Mouse (Mus musculus) lung, adult 2 months (tissue): ENCODE data around the gene Naaa.

ENCODE experiments used
- CTCF ChIP-seq: fragments of 200-500 bp; IDR thresholded peaks from 2 replicates; pipeline ENCODE4 v1.5.1; 2011; ENCODE audit warnings: mild to moderate bottlenecking, low read length, control low read depth; ENCODE audit not compliant: insufficient read depth
- POLR2A ChIP-seq: fragments of 200-500 bp; IDR thresholded peaks from 2 replicates; pipeline ENCODE4 v1.6.1; 2011; ENCODE audit warnings: low read depth, mild to moderate bottlenecking, control low read depth, low read length, borderline replicate concordance; ENCODE audit errors: extremely low read depth

GRCm38 (mm10) chr5:92231836-92232235 is 46.1 kb downstream of the Naaa start:
- TF ChIP-seq POLR2A, result no peak
- TF ChIP-seq CTCF, result no peak
